Mouse (Mus musculus): ENCODE data around the gene Htr1f.

The Htr1f gene

DNA sequence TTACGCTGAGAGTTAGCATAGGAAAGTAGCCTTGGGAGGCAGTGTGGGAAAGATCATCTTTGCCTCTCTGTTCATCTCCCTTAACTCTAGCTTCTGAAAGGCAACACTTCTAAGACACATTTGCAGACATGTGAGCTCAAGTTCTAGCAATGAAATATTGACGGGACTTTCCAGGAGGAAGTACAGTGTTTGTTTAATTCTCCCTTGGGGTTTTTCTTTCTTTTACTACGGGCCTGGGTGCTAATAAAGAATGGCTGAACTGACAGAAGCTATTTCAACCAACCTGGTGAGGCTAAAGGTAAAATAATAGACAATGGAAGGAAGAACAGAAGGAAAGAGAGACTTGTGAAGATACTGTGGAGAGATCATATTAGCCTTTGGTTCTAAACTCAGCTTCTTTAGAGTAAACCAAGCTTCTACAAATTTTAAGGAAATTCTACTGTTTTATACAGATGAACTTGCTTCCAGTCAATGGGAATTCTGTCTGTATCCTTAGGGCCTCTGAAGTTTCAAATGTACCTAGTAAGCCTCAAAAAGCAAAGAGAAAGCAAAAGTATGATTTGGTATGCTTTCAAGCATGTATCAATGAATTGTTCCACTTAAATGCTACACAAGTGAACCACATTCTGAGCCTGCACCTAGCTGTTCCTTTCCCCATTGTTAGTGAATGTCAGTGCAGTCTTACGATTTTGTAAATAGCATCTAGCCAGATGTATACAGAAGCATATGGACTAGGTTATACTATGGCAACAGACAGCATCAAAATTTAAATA lies 131.9 kb downstream of the Htr1f start:
- no peak for DNase-seq (ENCODE audit: low spot score in 2 of 2)

DNA sequence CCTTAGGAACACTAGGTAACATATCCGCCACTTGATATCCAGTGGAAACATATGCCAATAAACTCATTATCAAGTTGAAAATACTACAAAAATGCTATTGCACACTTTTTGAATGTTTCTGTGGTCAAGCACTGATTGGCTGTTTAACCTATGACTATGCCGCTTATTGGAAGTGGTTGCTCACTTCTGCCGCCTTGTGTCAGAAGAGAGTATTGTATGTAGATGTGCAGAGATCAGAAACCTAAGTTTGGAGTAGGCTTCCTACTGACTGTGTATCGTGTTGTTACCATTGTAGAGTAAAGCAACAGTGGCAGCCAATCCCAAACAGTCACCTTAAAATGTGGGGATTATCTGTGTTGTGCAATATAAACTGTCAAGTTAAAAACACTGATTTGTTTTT lies 144.0 kb downstream of the Htr1f start:
- no peak for DNase-seq (ENCODE audit: low spot score in 2 of 2)

DNA sequence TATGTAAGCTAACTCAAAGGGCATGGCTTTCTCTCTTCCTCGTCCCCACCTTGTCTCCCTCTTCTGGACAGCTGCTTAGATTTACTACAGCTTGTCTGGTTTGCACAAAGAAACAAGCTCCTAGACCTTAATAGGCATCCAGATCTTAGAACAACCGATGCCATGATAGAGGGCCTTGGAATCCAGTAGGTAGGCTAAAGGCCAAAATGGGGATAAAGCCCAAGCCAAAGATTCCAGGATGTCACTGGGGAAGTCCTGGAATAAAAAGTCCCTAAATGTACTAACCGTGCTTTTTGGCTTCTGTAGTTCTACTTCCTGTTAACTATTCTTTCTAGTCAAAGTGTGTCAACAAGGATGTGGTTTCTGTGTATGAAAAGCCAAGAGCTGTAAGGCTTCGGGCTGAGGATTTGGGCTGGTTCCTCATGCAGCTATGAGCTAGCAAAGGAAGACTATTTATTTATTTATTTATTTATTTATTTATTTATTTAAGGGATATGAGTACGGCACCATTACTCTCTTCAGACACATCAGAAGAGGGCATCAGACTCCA lies 163.9 kb downstream of the Htr1f start:
- no peak for DNase-seq (ENCODE audit: low spot score in 2 of 2)

DNA sequence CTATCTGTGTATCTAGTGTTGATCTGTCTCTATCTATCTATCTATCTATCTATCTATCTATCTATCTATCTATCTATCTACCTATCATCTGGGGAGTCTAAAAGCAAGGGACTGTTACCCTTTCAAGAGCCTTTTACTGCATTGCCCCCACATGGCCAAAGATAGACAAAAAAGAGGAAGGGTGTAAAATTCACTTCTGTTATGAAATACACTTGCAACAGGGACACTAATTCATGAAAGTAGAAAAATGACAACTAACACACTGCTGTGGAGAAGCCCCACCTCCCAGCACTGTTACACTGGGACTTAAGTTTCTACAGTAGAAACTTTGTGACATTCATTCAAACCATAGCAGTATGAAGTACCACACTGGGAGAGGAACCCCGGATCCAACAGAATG lies 170.9 kb downstream of the Htr1f start:
- no peak for DNase-seq (ENCODE audit: low spot score in 2 of 2)

DNA sequence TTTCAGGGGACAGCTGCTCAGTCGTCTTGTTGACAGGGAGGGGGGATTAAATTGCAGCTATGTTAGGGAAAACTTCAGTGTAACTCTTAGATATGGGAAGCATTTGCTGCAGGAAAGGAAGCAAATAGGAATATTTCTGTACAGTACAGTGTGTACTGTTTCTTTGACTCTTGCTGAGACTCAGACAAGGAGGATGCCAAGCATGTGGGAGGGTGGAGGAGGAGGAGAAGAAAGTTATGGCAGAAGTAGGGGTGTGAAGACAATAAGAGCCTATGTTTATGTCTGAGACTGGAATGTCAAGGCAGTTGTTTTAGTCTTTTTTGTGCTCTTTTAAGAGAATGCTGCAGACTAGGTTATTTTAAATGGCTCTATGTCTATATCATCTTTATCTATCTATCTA lies 171.6 kb downstream of the Htr1f start:
- DNase-seq (ENCODE audit: low spot score in 2 of 2): no peak

DNA sequence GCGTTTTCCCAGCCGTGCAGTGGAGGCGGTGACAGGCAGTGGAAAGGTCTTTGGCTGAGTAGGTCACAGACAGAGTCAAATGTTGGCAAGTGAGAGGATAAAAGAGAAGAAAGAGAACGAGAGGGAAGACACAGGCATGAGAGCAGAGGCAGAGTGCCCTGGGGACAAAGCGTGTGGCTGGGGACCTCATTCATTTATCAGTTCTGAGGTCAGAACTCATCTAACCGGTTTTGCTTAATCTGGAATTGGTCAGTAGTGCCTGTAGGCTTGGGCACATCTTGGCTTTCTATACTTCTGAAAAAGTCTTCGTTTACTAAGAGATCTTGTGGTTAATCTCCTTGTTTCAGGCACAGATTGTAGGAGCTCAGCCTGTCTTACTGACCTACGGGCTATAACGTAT lies 182.2 kb downstream of the Htr1f start:
- DNase-seq (ENCODE audit: low spot score in 2 of 2): no peak

DNA sequence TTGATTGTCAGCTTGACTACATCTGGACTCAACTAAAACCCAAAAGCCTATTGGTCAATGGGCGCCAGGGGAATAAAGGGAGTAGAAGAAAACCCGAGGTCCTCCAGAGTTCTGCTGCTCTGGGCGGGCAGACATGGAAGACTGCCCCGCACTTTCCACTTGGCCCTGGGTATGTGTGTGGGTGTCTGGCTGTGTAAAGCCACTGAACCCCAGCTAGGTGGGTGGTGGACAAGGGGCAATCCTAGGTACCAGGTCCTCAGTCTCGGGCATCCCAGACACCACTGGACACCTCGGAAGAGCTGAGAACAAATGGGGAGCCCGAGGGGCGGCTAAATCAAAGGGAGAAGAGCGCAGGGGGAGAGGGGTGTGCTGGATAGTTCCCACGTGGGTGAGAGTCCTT lies 196.9 kb downstream of the Htr1f start:
- no peak for DNase-seq (ENCODE audit: low spot score in 2 of 2)

DNA sequence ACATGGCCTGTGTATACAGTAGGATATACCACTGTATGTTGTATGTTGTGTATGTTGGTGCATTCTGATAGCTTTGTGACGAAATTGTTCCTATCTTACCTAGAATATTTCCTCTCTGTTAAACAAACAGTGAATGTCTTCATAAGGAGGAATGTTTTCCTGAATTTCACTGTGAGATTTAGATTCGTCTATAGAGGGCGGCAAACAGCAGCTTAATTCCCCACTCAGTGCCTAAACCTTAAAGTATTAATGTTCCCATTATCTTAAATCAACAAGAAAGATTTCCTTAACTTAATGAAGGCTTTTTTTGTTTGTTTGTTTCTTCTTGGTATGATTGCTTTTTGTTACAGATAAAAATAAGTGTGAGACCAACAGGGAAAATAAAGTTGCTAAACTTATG lies 198.5 kb downstream of the Htr1f start:
- DNase-seq (ENCODE audit: low spot score in 2 of 2): no peak

DNA sequence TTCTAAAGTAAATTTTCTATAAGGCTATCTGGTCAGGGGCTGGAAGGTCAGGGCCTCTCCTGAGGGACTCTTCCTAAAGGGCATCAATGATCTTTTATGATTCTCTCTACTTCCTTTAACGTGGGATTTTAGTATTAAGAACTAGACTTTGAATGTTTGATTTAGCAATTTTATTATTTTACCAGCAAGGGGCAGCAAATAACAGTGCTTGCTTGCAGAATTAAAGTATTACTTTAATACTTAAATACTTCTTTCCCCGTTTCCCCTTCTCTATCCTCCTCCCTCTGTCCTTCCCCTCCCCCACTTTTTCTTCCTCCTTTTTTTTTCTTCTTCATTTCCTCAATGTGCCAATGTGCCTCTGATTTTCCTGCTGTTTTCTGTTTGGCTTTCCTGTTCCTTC lies 202.3 kb downstream of the Htr1f start:
- DNase-seq (ENCODE audit: low spot score in 2 of 2): no peak

DNA sequence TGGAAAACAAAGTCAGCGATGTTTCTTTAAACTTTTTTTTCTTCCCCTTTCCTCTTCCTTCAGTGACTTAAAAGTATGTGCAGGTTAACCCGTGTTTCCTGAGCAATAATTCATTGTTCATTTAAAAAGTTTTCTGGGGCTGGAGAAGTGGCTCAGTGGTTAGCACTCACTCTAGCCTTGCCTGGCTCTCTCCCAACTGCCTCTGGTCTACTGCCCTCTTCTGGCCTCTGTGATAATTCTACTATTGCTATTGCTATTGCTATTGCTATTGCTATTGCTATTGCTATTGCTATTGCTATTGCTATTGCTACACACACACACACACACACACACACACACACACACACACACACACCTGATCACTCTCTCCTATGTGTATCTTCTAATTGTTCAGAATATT lies 206.6 kb downstream of the Htr1f start:
- no peak for DNase-seq (ENCODE audit: low spot score in 2 of 2)

DNA sequence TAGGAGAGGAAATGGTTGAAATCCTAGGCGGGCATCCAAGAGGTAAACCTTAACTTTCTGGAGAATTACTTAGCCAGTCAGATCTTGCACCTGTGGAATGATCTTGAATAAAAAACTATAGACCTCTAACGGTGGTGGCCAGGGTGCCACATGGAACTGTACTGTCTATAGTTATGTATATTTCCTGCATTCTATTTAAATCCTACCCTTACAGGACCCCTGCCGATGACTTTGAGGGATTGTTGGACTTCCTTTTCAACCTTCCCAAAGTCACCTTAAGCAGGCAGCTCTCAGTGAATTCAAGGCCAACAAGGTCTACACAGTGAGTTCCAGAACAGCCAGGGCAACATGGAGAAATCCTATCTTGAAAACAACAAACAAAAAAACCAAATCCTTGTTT lies 216.2 kb downstream of the Htr1f start:
- no peak for DNase-seq (ENCODE audit: low spot score in 2 of 2)

DNA sequence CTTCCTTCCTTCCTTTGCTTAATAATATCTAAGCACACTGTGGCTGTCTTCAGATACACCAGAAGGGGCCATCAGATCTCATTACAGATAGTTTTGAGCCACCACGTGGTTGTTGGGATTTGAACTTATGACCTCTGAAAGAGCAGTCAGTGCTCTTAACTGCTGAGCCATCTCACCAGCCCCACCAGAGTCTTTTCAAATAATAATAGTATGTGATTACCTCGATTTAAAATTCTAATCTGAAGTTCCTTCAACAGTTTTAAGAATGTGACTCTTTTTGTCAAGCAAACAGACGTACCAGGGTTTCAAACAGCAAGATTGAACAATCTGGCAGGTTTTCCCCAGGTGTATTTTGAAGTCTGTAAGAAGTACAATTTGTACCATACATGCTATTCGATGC lies 220.1 kb downstream of the Htr1f start:
- no peak for DNase-seq (ENCODE audit: low spot score in 2 of 2)

DNA sequence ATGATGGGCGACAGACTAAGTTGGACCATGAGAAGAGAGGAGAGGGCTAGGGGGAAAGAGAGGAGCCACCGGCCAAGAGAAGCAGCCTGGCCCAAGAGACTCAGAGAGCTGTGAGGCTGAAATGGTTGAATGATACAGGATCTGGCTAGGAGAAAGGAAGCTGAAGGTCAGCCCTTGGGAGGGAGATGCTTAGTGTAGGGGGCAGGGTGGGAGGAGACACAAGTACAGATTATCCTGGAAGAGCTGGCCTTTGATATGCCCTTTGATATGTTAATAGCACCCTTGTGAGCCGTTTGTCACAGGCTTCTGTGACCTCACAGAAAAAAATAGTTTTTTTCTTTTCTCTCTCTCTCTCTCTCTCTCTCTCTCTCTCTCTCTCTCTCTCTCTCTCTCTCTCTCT lies 220.5 kb downstream of the Htr1f start:
- DNase-seq (ENCODE audit: low spot score in 2 of 2): no peak

DNA sequence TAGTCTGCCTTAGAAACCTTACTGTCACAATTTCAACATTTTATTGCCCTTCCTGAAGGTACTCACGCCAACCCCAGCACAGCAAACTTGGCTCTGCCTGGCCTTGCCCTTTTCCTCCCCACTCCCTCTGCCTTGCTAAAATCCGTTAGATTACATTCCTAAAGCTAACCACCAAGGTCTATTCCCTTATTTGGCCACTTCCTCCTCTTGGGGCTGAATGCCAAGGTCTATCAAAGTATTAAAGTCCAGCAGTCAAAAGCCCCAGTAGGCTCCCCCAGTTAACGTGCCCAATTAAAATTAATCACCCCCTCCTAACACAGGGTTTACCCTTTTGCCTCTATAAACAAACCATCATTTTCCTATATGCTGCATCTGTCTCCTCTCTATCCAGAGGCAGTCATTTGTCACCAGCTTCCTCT lies 221.2 kb downstream of the Htr1f start:
- DNase-seq (ENCODE audit: low spot score in 2 of 2): no peak

DNA sequence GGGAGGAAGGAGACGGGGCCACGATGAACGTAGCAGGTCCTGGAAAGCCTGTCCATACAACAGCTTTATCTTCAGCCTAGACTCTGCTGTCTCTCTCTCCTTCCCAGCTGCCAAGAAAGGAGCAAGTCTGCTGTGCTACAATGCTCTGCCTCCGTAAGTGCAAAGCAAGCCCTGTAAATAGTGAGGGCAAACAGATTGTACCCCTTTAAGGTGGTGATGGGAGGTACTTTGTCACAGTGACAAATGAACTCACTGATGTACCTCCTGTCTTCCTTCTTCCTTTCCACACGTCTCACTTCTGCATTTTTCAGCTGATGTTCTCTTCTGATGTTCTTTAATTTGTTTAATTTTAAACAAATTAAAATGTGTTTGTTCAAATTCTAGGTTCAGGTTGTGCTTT lies 221.8 kb downstream of the Htr1f start:
- DNase-seq (ENCODE audit: low spot score in 2 of 2): no peak

DNA sequence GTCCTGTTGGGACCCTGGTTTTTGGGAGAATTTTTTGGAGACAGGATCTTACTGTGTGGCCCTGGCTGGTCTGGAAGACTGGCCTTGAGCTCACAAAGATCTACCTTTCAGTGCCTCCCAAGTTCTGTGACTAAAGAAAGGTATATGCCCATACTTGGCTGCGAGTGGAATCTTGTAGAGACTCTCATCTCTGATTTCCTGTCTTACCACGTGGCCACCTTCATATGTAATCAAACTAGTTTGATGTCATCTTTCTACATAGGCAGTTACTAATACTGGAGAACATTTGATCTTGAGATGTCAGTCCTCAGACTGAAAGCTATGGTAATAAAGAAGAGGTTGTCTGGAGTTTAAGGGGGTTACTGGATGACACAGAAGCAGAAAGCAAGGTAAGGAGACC lies 224.2 kb downstream of the Htr1f start:
- DNase-seq (ENCODE audit: low spot score in 2 of 2): no peak

DNA sequence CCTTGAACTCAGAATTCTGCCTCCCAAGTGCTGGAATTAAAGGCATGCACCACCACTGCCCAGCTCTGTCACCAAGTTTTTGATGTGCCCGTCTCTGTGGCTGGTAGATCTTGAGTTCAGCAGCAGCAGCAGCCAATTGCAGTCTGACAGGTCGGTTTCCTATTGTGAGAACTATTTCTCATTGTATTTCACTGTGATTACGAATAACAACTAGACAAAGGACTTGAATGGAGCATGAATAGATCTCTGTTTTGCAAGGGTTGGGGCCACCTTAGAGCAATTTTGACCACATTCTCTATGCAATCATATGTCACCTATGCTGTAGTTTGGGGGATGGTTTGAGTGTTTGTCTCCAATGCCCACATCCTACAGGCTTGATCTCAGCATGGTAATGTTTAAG lies 224.7 kb downstream of the Htr1f start:
- DNase-seq (ENCODE audit: low spot score in 2 of 2): no peak

DNA sequence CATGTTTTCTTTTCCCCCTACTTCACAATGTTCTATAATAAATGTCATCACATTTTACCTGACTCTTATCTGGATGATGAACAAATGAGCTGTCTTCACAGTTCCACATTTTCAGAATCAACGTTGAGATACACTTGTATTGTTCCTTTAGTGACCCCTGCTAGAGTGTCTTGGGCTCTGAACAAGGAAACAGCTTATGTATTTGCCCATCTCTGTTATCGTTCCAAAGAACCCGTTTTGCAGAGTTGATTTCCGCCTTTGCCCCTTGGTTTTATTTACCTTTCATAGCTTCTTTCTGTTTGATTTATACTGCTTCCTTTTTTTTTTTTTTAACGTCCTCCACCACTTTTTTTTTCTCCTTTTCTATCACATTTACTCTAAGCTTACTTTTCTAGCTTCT lies 225.9 kb downstream of the Htr1f start:
- no peak for DNase-seq (ENCODE audit: low spot score in 2 of 2)

DNA sequence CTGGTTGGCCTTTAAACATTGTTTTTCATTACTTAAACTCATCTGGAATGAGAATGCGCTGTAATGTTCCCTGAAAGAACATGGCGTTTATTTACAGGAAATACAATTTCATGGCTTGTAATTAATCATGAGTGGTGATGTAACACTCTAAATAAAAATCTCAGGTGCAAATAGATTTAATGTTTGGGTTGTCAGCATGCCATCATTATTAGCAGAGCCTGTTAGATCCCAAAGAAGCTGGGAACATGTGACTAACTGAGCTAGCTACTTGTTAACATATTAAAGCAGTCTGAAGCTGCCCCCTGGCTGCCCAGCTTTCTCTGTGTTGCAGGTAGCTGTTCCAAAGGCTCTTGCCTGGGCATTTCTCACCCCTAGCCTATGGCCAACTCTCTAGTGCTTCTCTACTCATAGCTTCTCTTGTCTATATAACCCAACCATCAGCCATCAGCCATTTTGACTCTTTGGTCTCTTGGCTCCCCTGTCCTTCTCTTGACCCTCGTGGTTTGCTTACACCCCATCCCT lies 227.0 kb downstream of the Htr1f start:
- DNase-seq (ENCODE audit: low spot score in 2 of 2): no peak

DNA sequence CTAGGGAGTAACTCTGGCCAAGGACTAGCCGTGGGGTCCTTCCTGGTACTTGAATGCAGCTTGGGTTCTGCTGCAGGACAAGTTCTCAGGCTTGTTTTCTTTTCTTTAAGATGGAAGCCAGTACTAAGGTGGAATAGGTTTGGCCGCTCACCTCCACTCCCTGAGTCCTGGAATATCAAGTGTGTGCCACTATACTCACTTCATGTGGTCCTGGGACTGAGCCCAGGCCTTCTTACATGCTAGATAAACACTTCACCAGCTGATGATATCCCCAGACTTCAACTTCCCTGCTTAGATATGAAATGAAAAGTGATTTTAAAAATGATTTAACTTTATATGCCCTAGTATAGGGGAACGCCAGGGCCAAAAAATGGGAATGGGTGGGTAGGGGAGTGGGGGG lies 228.3 kb downstream of the Htr1f start:
- DNase-seq (ENCODE audit: low spot score in 2 of 2): no peak

DNA sequence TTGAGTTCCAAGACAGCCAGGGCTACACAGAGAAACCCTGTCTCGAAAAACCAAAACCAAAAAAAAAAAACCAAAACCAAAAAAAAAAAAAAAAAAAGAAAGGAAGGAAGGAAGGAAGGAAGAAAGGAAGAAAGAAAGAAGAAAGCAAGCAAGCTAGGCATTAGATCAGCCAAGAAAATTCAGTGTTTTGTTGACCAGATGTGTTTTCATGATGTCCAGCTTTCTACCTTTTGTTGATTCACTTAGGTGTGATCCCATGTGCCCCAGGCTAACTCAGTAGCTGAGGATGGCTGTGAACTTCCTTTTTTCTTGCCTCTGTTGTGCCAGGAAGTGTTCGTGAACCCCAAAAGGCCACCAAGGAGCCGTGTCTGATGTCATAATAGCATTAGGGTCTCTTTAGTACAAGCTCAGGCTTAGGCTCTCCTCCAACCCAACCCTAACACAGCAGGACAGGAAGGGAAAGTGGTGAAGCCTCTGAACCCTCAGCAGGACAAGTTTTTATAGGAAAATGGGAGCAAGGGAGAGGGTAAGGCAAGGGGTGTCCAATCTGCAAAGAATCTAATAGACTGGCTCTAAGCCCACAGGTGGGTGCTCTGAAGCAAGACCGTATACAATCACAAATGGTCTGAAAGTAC lies 228.9 kb downstream of the Htr1f start:
- DNase-seq (ENCODE audit: low spot score in 2 of 2): no peak

DNA sequence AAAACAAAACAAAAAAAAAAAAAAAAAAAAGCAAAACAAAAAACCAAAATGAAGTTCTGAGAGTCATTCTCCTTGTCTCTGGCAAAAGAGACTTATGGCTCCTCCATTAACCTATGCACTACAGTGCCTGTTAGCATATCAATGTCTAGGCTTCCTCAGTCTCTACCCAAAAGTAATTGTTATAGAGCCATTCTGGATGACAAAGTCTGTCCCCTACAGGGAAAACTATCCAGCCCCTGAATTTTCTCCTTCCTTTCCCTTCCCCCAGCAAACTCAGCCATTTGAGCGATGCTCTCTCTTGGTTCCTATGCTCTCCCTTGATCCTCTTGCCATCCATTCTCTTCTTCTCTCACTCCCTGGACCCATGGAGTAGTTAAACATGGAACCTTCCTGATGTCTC lies 229.8 kb downstream of the Htr1f start:
- DNase-seq (ENCODE audit: low spot score in 2 of 2): no peak

DNA sequence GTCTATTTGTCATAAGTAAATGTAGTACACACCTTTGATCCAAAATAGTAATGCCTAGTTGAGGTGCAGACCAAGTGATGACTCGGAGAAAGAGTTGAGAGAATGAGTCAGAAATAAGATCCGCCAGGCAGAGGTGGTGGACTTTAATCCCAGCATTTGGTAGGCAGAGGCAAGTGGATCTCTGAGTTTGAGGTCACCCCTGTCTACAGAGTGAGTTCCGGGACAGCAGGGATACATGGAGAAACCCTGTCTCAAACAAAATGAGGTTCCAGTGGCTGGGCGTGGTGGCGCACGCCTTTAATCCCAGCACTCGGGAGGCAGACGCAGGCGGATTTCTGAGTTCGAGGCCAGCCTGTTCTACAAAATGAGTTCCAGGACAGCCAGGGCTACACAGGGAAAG lies 230.3 kb downstream of the Htr1f start:
- no peak for DNase-seq (ENCODE audit: low spot score in 2 of 2)
